Mouse (Mus musculus): ENCODE data around the gene Cep95. TPM values are rescaled to one million over a fixed set of nuclear protein-coding genes. Genes with fewer than 3 reads are reported as not detected.
"Not testable (repeated sequence)": the region's sequence is repeated elsewhere in the genome, so short reads cannot be mapped to it uniquely, and the experiment has no call there.

Gene Cep95
- polyA plus RNA-seq, 1 experiment from 2014 or later, result 16.2 TPM

GRCm38 (mm10) chr11:106777395-106777794, 11.7 kb upstream of the Cep95 start:
- H3K4me2 ChIP-seq, result no peak overlapping the region
- peaks cover 6% of the 10 kb centered on the region; the same call in 1 of the 2 replicates for H3K4me1 ChIP-seq (replicated peaks)
- no peaks in the 10 kb centered on the region for H3K27me3 ChIP-seq (replicated peaks)
- no peak overlapping the region for H3K9ac ChIP-seq
- no peak overlapping the region for H3K4me3 ChIP-seq
- ATAC-seq (ENCODE audit: insufficient number of reproducible peaks, low FRiP score), result no peak
- no peaks in the 10 kb centered on the region for H3K9me3 ChIP-seq (replicated peaks)
- WGBS, result 89% methylated on average over 3 of the region's 3 CpGs
- no peak overlapping the region for H3K27ac ChIP-seq (ENCODE audit: poor library complexity, severe bottlenecking)
- H3K36me3 ChIP-seq, result peaks cover 61% of the 10 kb centered on the region

- Histone ChIP-seq H3K9me3 (replicated peaks) (no peaks in the 10 kb centered on the region), H3K4me1 (replicated peaks) (peaks cover 7% of the 10 kb centered on the region; the same call in 1 of the 2 replicates), H3K36me3 (peaks cover 61% of the 10 kb centered on the region), H3K27ac (ENCODE audit: poor library complexity, severe bottlenecking) (no peak overlapping the region), H3K4me2 (peak overlapping the region; percentile 92), H3K9ac (no peak overlapping the region), H3K27me3 (replicated peaks) (no peaks in the 10 kb centered on the region), H3K4me3 (no peak overlapping the region)
- ATAC-seq (ENCODE audit: insufficient number of reproducible peaks, low FRiP score), result no peak
- 90% methylated on average over 7 of the region's 7 CpGs for WGBS
These were observed 10.9 kb upstream of the Cep95 start for GRCm38 (mm10) chr11:106778132-106778531.

GRCm38 (mm10) chr11:106778589-106779387, 10.3 kb upstream of the Cep95 start:
- no peaks in the 10 kb centered on the region for H3K9me3 ChIP-seq (replicated peaks)
- 2% methylated on average over 39 of the region's 39 CpGs for WGBS
- peak overlapping the region; percentile 98 for H3K27ac ChIP-seq (ENCODE audit: poor library complexity, severe bottlenecking)
- H3K36me3 ChIP-seq, result peaks cover 61% of the 10 kb centered on the region
- H3K4me1 ChIP-seq (replicated peaks), result peaks cover 8% of the 10 kb centered on the region; the same call in 1 of the 2 replicates
- H3K4me2 ChIP-seq, result peak overlapping the region; percentile 92
- H3K4me3 ChIP-seq, result peak overlapping the region; percentile 96
- H3K27me3 ChIP-seq (replicated peaks), result no peaks in the 10 kb centered on the region
- ATAC-seq (ENCODE audit: insufficient number of reproducible peaks, low FRiP score), result peak; percentile 81
- peak overlapping the region; percentile 95 for H3K9ac ChIP-seq

GRCm38 (mm10) chr11:106779388-106780088, 9.5 kb upstream of the Cep95 start, which contains the start of gene Polg2:
Gene Polg2 (minus strand): TSS chr11:106779537.
- WGBS, result 2% methylated on average over 30 of the region's 30 CpGs

GRCm38 (mm10) chr11:106780089-106780425, 9.0 kb upstream of the Cep95 start:
- H3K9me3 ChIP-seq (replicated peaks), result no peaks in the 10 kb centered on the region
- peak overlapping the region; percentile 98 for H3K27ac ChIP-seq (ENCODE audit: poor library complexity, severe bottlenecking)
- WGBS, result 68% methylated on average over 4 of the region's 4 CpGs
- H3K4me2 ChIP-seq, result peak overlapping the region; percentile 92
- H3K9ac ChIP-seq, result no peak overlapping the region
- H3K4me1 ChIP-seq (replicated peaks), result peaks cover 8% of the 10 kb centered on the region; the same call in 1 of the 2 replicates
- H3K27me3 ChIP-seq (replicated peaks), result no peaks in the 10 kb centered on the region
- no peak for ATAC-seq (ENCODE audit: insufficient number of reproducible peaks, low FRiP score)
- H3K36me3 ChIP-seq, result peaks cover 60% of the 10 kb centered on the region
- H3K4me3 ChIP-seq, result peak overlapping the region; percentile 96; the same call in 1 of the 2 replicates

More at GRCm38 (mm10) chr11:106779388-106780088, 9.5 kb upstream of the Cep95 start, which contains the start of gene Polg2:
- Histone ChIP-seq H3K27ac (ENCODE audit: poor library complexity, severe bottlenecking) (peak within 1 kb of the TSS; percentile 98), H3K4me1 (replicated peaks) (peaks cover 8% of the 10 kb centered on the region; the same call in 1 of the 2 replicates), H3K4me3 (peak within 1 kb of the TSS; percentile 96), H3K9me3 (replicated peaks) (no peaks in the 10 kb centered on the region), H3K27me3 (replicated peaks) (no peaks in the 10 kb centered on the region), H3K36me3 (peaks cover 61% of the 10 kb centered on the region), H3K4me2 (peak within 1 kb of the TSS; percentile 92), H3K9ac (peak within 1 kb of the TSS; percentile 95)
- ATAC-seq (ENCODE audit: insufficient number of reproducible peaks, low FRiP score), result peak; percentile 99

GRCm38 (mm10) chr11:106780590-106781220, 8.3 kb upstream of the Cep95 start:
- ATAC-seq (ENCODE audit: insufficient number of reproducible peaks, low FRiP score), result no peak

GRCm38 (mm10) chr11:106782271-106782670, 6.8 kb upstream of the Cep95 start:
- not testable (repeated sequence) for H3K4me3 ChIP-seq; H3K4me2 ChIP-seq; H3K27me3 ChIP-seq (replicated peaks); H3K27ac ChIP-seq (ENCODE audit: poor library complexity, severe bottlenecking); H3K9me3 ChIP-seq (replicated peaks); H3K9ac ChIP-seq; ATAC-seq (ENCODE audit: insufficient number of reproducible peaks, low FRiP score)
- Histone ChIP-seq H3K36me3 (peaks cover 58% of the 10 kb centered on the region), H3K4me1 (replicated peaks) (peaks cover 15% of the 10 kb centered on the region)
- 86% methylated on average over 7 of the region's 7 CpGs for WGBS

More at GRCm38 (mm10) chr11:106780590-106781220, 8.3 kb upstream of the Cep95 start:
- Histone ChIP-seq H3K27ac (ENCODE audit: poor library complexity, severe bottlenecking) (peak overlapping the region; percentile 15; the same call in 1 of the 2 replicates), H3K27me3 (replicated peaks) (no peaks in the 10 kb centered on the region), H3K9me3 (replicated peaks) (no peaks in the 10 kb centered on the region), H3K36me3 (peaks cover 60% of the 10 kb centered on the region), H3K9ac (no peak overlapping the region), H3K4me1 (replicated peaks) (peaks cover 14% of the 10 kb centered on the region), H3K4me3 (no peak overlapping the region), H3K4me2 (no peak overlapping the region)
- 81% methylated on average over 6 of the region's 6 CpGs for WGBS

- ATAC-seq (ENCODE audit: insufficient number of reproducible peaks, low FRiP score), result no peak
These were observed 5.9 kb upstream of the Cep95 start for GRCm38 (mm10) chr11:106782841-106783764.

GRCm38 (mm10) chr11:106784476-106784875, 4.6 kb upstream of the Cep95 start:
- peaks cover 58% of the 10 kb centered on the region for H3K36me3 ChIP-seq
- ATAC-seq (ENCODE audit: insufficient number of reproducible peaks, low FRiP score), result no peak

More at GRCm38 (mm10) chr11:106782841-106783764, 5.9 kb upstream of the Cep95 start:
- no peaks in the 10 kb centered on the region for H3K27me3 ChIP-seq (replicated peaks)
- H3K9ac ChIP-seq, result no peak overlapping the region
- H3K36me3 ChIP-seq, result peaks cover 58% of the 10 kb centered on the region
- WGBS, result 80% methylated on average over 9 of the region's 9 CpGs
- H3K4me3 ChIP-seq, result no peak overlapping the region
- no peaks in the 10 kb centered on the region for H3K9me3 ChIP-seq (replicated peaks)
- H3K4me2 ChIP-seq, result no peak overlapping the region
- no peak overlapping the region for H3K27ac ChIP-seq (ENCODE audit: poor library complexity, severe bottlenecking)
- peaks cover 10% of the 10 kb centered on the region for H3K4me1 ChIP-seq (replicated peaks)

GRCm38 (mm10) chr11:106785043-106785442, 4.0 kb upstream of the Cep95 start:
- Histone ChIP-seq H3K4me3 (no peak overlapping the region), H3K4me2 (peak overlapping the region; percentile 59; the same call in 1 of the 2 replicates), H3K27me3 (replicated peaks) (no peaks in the 10 kb centered on the region), H3K4me1 (replicated peaks) (peaks cover 10% of the 10 kb centered on the region), H3K27ac (ENCODE audit: poor library complexity, severe bottlenecking) (no peak overlapping the region), H3K9ac (no peak overlapping the region), H3K9me3 (replicated peaks) (no peaks in the 10 kb centered on the region), H3K36me3 (peaks cover 57% of the 10 kb centered on the region)
- 73% methylated on average over 1 of the region's 1 CpGs for WGBS
- no peak for ATAC-seq (ENCODE audit: insufficient number of reproducible peaks, low FRiP score)

More at GRCm38 (mm10) chr11:106784476-106784875, 4.6 kb upstream of the Cep95 start:
- no peaks in the 10 kb centered on the region for H3K9me3 ChIP-seq (replicated peaks)
- WGBS, result 88% methylated on average over 2 of the region's 2 CpGs
- no peak overlapping the region for H3K9ac ChIP-seq
- no peak overlapping the region for H3K4me3 ChIP-seq
- peaks cover 10% of the 10 kb centered on the region for H3K4me1 ChIP-seq (replicated peaks)
- H3K27ac ChIP-seq (ENCODE audit: poor library complexity, severe bottlenecking), result no peak overlapping the region
- no peaks in the 10 kb centered on the region for H3K27me3 ChIP-seq (replicated peaks)
- H3K4me2 ChIP-seq, result no peak overlapping the region

All from heart, embryonic 12.5 days (tissue).